Mouse (Mus musculus) mammary gland, adult 2 months (tissue): ENCODE measurements around the gene Kazn. TPM values are rescaled to one million over a fixed set of nuclear protein-coding genes. Genes with fewer than 3 reads are reported as not detected.

Source experiments
- polyA plus RNA-seq: library from polyadenylated mRNA; depleted of rRNA; stranded (reverse); fragments of >200 nt; gene quantifications from 2 replicates; pipeline ENCODE4 v1.2.3, GENCODE M21; 2012; ENCODE audit warnings: low replicate concordance; rRNA removed

Gene Kazn
- 12.0 and 17.5 TPM in 2 replicates for polyA plus RNA-seq

GRCm38 (mm10) chr4:142239240-142240126, at the start of gene Kazn:
Gene Kazn (minus strand): TSS chr4:142239401.

GRCm38 (mm10) chr4:142084131-142084899, 154.9 kb downstream of the Kazn start, which contains the start of gene Tmem51:
Gene Tmem51 (minus strand): TSS chr4:142084304.

Other genes starting within 250 kb of the Kazn start
- gene Fhad1, start 224.3 kb downstream of the Kazn start, polyA plus RNA-seq, result 0.16 and 0.20 TPM in 2 replicates
- 10.7 and 12.1 TPM in 2 replicates for gene Tmem51, start 155.1 kb downstream of the Kazn start, polyA plus RNA-seq